Mouse (Mus musculus) heart, adult 2 months (tissue): ENCODE measurements at regions not wholly inside any gene's neighbourhood (a gene's known extent, or its start where the extent isn't known, plus 50 kb on each side); places are given as distances from the start of the nearest gene placed in this dataset.

Experiments
- CTCF ChIP-seq: fragments of 200-600 bp; IDR thresholded peaks from 2 replicates; pipeline ENCODE4 v1.8.1; 2022; ENCODE audit warnings: antibody characterized with exemption, mild to moderate bottlenecking, moderate library complexity
- POLR2A ChIP-seq: fragments of 200-500 bp; IDR thresholded peaks from 2 replicates; pipeline ENCODE4 v1.6.1; 2011; ENCODE audit warnings: mild to moderate bottlenecking, low read depth, low read length, control low read depth; ENCODE audit not compliant: insufficient read depth

DNA sequence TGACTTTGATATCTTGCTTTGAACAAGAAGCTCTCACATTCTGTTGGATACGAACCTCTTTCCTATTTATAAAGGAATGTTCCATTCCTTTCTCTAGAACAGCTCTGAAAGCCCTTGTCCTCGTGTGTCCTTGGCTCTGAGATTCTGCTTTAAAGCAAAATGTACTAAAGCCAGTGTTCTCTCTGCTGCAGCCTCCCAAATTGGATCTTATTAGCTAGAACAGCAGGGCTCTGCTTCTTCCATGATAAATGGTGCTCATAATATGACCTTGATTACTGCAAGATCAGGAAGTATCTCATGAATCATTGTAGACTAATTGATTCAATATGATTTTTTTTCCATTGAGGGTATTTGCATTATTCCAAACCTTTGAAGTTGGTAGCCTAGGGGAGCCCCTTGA, 220.5 kb upstream of the Gm15217 start:
- TF ChIP-seq POLR2A: no peak
- no peak for TF ChIP-seq CTCF
